Mouse (Mus musculus) hindbrain, embryonic 10.5 days (tissue): ENCODE results near the gene Pkp3. TPM values are rescaled to one million over a fixed set of nuclear protein-coding genes. Genes with fewer than 3 reads are reported as not detected.
A peak's percentile ranks its signal among the peaks of the same experiment; 100 is the strongest.

Experiments
- DNase-seq: peaks from one replicate; pipeline ENCODE4 v3.0.0-alpha.2; 2017; ENCODE audit warnings: low spot score
- H3K27ac ChIP-seq: fragments of 300-500 bp; sonication (generic); 2 replicates; pipeline ENCODE4 v1.5.1; 2016; ENCODE audit warnings: mild to moderate bottlenecking, moderate library complexity
- H3K27me3 ChIP-seq: fragments of 300-500 bp; sonication (generic); 2 replicates; pipeline ENCODE4 v1.6.1; 2016; ENCODE audit warnings: mild to moderate bottlenecking; ENCODE audit not compliant: poor library complexity, insufficient read depth, severe bottlenecking
- H3K36me3 ChIP-seq: fragments of 300-500 bp; sonication (generic); 2 replicates; pipeline ENCODE4 v1.6.1; 2016; ENCODE audit warnings: mild to moderate bottlenecking, moderate library complexity
- H3K4me1 ChIP-seq: fragments of 300-500 bp; sonication (generic); replicated peaks from 2 replicates; pipeline ENCODE4 v1.6.1; 2016; ENCODE audit warnings: mild to moderate bottlenecking
- H3K4me3 ChIP-seq: fragments of 300-500 bp; sonication (generic); 2 replicates; pipeline ENCODE4 v1.5.1; 2016; ENCODE audit warnings: mild to moderate bottlenecking, moderate library complexity
- H3K9me3 ChIP-seq: fragments of 300-500 bp; sonication (generic); 2 replicates; pipeline ENCODE4 v1.6.1; 2016; ENCODE audit warnings: mild to moderate bottlenecking, moderate library complexity
- WGBS: fragments of 180-500 bp; shearing (Covaris S2); methylation state at CpG from one replicate; pipeline ENCODE4 v1.1.7; 2016; 5-methylcytosine and 5-hydroxymethylcytosine counted together
- polyA plus RNA-seq: library from polyadenylated mRNA; unstranded; fragments of >200 nt; fragmentation: Nextera tagmentation; extraction: Ambion mirVana; gene quantifications from 2 replicates; pipeline ENCODE4 v1.2.1, GENCODE M21; 2016

Gene Pkp3
- polyA plus RNA-seq, 1 experiment from 2014 or later: 5.2 TPM

DNA sequence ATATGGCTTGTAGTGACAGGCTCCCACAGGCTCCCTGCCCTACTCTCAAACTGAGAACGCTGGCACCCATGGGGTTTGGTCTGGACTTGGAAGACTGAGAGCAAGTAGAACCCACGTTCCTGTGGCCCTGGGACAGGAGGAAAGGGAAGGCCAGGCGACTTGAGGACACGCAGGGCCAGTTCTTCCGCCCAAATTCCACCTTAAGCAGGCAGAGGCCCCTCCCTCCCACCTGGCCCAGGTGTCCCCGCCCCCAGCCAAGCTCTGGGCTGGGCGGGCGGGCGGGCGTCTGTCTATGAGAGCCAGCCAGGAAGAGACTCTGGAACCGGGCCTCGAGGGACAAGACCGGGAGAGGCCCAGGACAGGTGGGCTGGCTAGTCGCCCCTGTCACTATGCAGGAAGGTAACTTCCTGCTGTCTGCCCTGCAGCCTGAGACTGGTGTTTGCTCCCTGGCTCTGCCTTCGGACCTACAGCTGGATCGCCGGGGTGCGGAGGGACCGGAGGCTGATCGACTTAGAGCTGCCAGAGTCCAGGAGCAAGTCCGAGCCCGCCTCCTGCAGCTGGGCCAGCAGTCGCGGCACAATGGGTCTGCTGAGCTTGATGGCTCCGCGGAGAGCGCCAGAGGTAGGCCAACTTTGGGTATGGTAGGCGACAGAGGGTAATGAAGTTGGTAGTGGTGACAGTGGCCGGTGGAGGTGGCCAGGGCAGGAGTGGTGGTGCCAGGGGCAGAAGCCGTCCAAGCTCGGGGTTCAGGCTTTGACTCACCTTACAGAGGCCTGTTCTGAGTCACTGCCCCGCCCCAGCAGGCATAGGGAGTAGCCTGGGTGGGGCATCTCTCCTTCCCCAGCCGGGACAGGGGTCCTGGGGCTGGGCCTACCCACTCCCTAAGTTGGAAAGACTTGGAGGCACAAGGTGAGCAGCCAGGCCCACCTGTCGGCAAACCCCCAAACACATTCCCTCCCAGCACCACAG lies 1.7 kb downstream of the Pkp3 start:
- no peak for DNase-seq
- H3K9me3 ChIP-seq: no peaks in the 10 kb centered on the region
- H3K27me3 ChIP-seq: peaks cover 38% of the 10 kb centered on the region
- peak overlapping the region; percentile 30; the same call in 1 of the 2 replicates for H3K4me3 ChIP-seq
- peaks cover 30% of the 10 kb centered on the region; the same call in 1 of the 2 replicates for H3K4me1 ChIP-seq
- peak overlapping the region; percentile 37; the same call in 1 of the 2 replicates for H3K27ac ChIP-seq
- 26% methylated on average over 34 of the region's 34 CpGs for whole genome bisulfite sequencing
- no peaks in the 10 kb centered on the region for H3K36me3 ChIP-seq

DNA sequence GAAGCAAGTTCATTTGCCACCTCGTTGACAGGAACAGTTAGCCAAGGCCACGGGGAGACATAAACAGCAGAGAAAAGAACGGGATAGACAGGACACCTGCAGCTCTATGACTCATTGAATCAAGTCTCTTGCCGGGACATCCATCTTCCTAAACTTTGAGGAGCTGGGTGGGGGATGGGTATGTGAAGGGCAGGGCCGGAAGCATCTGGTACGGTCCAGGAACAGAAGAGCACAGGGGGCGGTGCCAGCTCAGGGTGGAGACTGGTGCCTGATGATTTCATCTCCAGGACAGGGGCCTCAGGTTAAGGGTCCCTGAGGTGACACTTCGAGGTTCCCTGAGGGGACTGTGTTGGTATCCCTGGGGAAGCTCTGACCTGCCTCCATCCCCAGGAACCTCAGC lies 9.9 kb downstream of the Pkp3 start:
- DNase-seq: no peak
- Histone ChIP-seq H3K36me3 (no peaks in the 10 kb centered on the region), H3K4me3 (no peak overlapping the region), H3K27ac (no peak overlapping the region), H3K4me1 (peaks cover 32% of the 10 kb centered on the region), H3K27me3 (peaks cover 60% of the 10 kb centered on the region), H3K9me3 (no peaks in the 10 kb centered on the region)
- WGBS: 38% methylated on average over 8 of the region's 8 CpGs

DNA sequence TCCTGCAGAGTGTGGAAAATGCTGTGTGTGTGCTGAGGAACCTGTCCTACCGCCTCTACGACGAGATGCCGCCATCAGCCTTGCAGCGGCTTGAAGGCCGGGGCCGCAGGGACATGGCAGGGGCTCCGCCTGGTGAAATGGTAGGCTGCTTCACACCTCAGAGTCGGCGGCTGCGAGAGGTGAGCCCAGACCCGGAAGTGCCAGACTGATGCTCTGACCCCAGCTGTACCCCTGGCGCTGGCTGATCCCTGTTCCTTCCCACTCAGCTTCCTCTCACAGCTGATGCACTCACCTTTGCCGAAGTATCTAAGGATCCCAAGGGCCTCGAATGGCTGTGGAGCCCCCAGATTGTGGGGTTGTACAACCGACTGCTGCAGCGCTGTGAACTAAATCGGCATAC lies 10.5 kb downstream of the Pkp3 start:
- 18% methylated on average over 18 of the region's 18 CpGs for WGBS
- Histone ChIP-seq H3K27me3 (peaks cover 66% of the 10 kb centered on the region), H3K27ac (0 out of 2 replicates have a peak overlapping the region, but pooled peaks have one; percentile 23), H3K4me3 (peak overlapping the region; percentile 33), H3K36me3 (no peaks in the 10 kb centered on the region), H3K4me1 (peaks cover 34% of the 10 kb centered on the region), H3K9me3 (no peaks in the 10 kb centered on the region)
- no peak for DNase-seq

- Histone ChIP-seq H3K9me3 (no peaks in the 10 kb centered on the region), H3K36me3 (no peaks in the 10 kb centered on the region), H3K4me3 (no peak overlapping the region), H3K4me1 (peaks cover 51% of the 10 kb centered on the region), H3K27ac (no peak overlapping the region), H3K27me3 (peaks cover 69% of the 10 kb centered on the region)
- WGBS: 67% methylated on average over 8 of the region's 8 CpGs
- no peak for DNase-seq
Measured at GRCm38 (mm10) chr7:141090228-141090627, 12.2 kb downstream of the Pkp3 start.

GRCm38 (mm10) chr7:141092051-141092735 lies 14.2 kb downstream of the Pkp3 start:
- WGBS: 6% methylated on average over 37 of the region's 37 CpGs
- Histone ChIP-seq H3K4me3 (peak overlapping the region; percentile 39), H3K27ac (peak overlapping the region; percentile 75), H3K36me3 (no peaks in the 10 kb centered on the region), H3K4me1 (peaks cover 64% of the 10 kb centered on the region), H3K9me3 (no peaks in the 10 kb centered on the region), H3K27me3 (peaks cover 76% of the 10 kb centered on the region)
- DNase-seq: peak; percentile 84

- 86% methylated on average over 6 of the region's 6 CpGs for WGBS
- no peaks in the 10 kb centered on the region for H3K9me3 ChIP-seq
Measured at GRCm38 (mm10) chr7:141093950-141094349, 15.9 kb downstream of the Pkp3 start.

DNA sequence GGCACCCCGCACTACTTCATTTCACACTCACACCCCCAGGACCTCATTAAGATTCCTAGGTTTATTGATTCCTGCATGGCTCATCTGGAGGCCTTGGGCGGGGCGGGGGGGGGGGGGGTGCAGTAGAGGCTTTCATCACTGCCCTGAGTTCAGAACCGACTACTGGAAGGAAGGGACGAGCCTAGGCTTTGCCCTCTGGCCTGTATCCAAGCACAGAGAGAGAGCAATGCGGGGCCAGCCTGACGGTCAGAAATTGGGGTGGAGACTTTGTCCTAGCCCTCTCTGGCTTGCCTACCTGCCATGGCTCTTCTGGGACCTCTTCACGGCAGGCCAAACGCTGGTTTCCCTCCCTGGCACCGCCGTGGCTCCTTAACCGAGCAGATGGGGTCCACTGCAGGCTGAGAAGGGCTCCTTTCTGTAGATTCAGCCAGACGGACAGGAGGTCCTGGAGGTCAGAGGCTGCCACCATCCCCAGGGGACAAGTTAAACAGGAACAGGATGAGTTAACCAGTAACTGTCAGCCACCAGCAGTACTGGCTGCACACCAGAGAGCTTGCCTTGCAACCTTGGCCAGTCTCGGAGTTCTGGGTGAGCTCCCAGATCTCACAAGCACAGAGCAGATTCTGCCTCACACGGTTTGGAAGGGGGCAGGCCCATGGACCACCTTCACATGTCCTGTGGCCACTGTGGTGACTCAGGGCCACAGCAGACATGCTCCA lies 16.6 kb downstream of the Pkp3 start:
- Histone ChIP-seq H3K9me3 (no peaks in the 10 kb centered on the region), H3K4me3 (no peak overlapping the region), H3K4me1 (peaks cover 50% of the 10 kb centered on the region), H3K27ac (peak overlapping the region; percentile 54), H3K27me3 (peaks cover 76% of the 10 kb centered on the region), H3K36me3 (no peaks in the 10 kb centered on the region)
- WGBS: 62% methylated on average over 15 of the region's 15 CpGs
- DNase-seq: no peak

More at GRCm38 (mm10) chr7:141093950-141094349, 15.9 kb downstream of the Pkp3 start:
- no peak overlapping the region for H3K4me3 ChIP-seq
- peaks cover 49% of the 10 kb centered on the region for H3K4me1 ChIP-seq
- H3K27ac ChIP-seq: no peak overlapping the region
- peaks cover 76% of the 10 kb centered on the region for H3K27me3 ChIP-seq
- H3K36me3 ChIP-seq: no peaks in the 10 kb centered on the region
- no peak for DNase-seq

- Histone ChIP-seq H3K27me3 (peaks cover 76% of the 10 kb centered on the region), H3K27ac (0 out of 2 replicates have a peak overlapping the region, but pooled peaks have one; percentile 23), H3K9me3 (no peaks in the 10 kb centered on the region), H3K4me1 (peaks cover 59% of the 10 kb centered on the region), H3K4me3 (no peak overlapping the region), H3K36me3 (no peaks in the 10 kb centered on the region)
- DNase-seq: no peak
- 84% methylated on average over 6 of the region's 6 CpGs for WGBS
Measured at GRCm38 (mm10) chr7:141096021-141096420, 18.0 kb downstream of the Pkp3 start.

GRCm38 (mm10) chr7:141096649-141097056 lies 18.6 kb downstream of the Pkp3 start:
- no peak for DNase-seq
- 37% methylated on average over 6 of the region's 6 CpGs for whole genome bisulfite sequencing
- H3K4me3 ChIP-seq: no peak overlapping the region

DNA sequence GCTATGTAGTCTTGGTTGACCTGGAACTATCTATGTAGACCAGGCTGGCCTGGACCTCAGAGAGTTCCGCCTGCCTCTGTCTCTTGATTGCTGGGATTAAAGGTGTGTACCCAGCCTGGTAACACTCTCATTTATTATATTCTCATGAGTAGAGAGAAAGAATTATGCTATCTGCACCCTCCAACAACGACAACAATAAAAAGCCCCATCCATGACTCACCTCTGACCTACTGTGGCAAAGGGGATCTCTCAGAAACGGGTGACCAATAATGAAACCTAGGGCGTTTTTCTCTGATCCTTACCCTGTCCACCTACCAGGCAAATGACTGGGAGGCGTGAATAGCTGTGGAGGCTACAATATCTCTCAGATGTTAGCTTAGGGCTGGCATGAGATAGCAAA lies 19.2 kb downstream of the Pkp3 start:
- H3K9me3 ChIP-seq: no peaks in the 10 kb centered on the region
- H3K36me3 ChIP-seq: no peaks in the 10 kb centered on the region
- H3K27ac ChIP-seq: 0 out of 2 replicates have a peak overlapping the region, but pooled peaks have one; percentile 8
- WGBS: 83% methylated on average over 5 of the region's 5 CpGs
- DNase-seq: no peak
- H3K4me1 ChIP-seq: peaks cover 52% of the 10 kb centered on the region
- no peak overlapping the region for H3K4me3 ChIP-seq
- H3K27me3 ChIP-seq: peaks cover 77% of the 10 kb centered on the region

More at GRCm38 (mm10) chr7:141096649-141097056, 18.6 kb downstream of the Pkp3 start:
- H3K36me3 ChIP-seq: no peaks in the 10 kb centered on the region
- peak overlapping the region; percentile 8; the same call in 1 of the 2 replicates for H3K27ac ChIP-seq
- H3K27me3 ChIP-seq: peaks cover 76% of the 10 kb centered on the region
- H3K4me1 ChIP-seq: peaks cover 57% of the 10 kb centered on the region
- H3K9me3 ChIP-seq: no peaks in the 10 kb centered on the region

- peaks cover 26% of the 10 kb centered on the region for H3K4me1 ChIP-seq
- H3K36me3 ChIP-seq: no peaks in the 10 kb centered on the region
- H3K27me3 ChIP-seq: peaks cover 74% of the 10 kb centered on the region
- no peaks in the 10 kb centered on the region for H3K9me3 ChIP-seq
- peak within 1 kb of the TSS; percentile 53 for H3K4me3 ChIP-seq
- H3K27ac ChIP-seq: peak within 1 kb of the TSS; percentile 67
- WGBS: 1% methylated on average over 56 of the region's 56 CpGs
- peak; percentile 52 for DNase-seq
Measured at GRCm38 (mm10) chr7:141099911-141100691, 22.1 kb downstream of the Pkp3 start, which contains the start of gene Sigirr. Gene Sigirr (minus strand): TSS chr7:141100572.
